Mouse (Mus musculus) MEL (cell line): ENCODE measurements at regions not wholly inside any gene's neighbourhood (a gene's known extent, or its start where the extent isn't known, plus 50 kb on each side); places are given as distances from the start of the nearest gene placed in this dataset.

ENCODE experiments used
- CTCF ChIP-seq, 3 experiments: IDR thresholded peaks in 2 of 3; conservative IDR thresholded peaks in 1 of 3; 2 replicates each; pipeline ENCODE4 v1.5.1; 2011 to 2012; ENCODE audit warnings: low read length in 3 of 3, low read depth in 2 of 3, mild to moderate bottlenecking in 2 of 3, improper control_type of control experiment in 1 of 3, inconsistent platforms in 1 of 3, mixed read lengths in 1 of 3, moderate library complexity in 1 of 3; ENCODE audit not compliant: control insufficient read depth in 1 of 3, insufficient read depth in 1 of 3, poor library complexity in 1 of 3, severe bottlenecking in 1 of 3
- ELF1 ChIP-seq: IDR thresholded peaks from 2 replicates; pipeline ENCODE4 v1.6.1; 2014; ENCODE audit warnings: low read depth, mild to moderate bottlenecking, inconsistent platforms, low read length, improper control_type of control experiment, moderate library complexity
- EP300 ChIP-seq, 2 experiments: IDR thresholded peaks; 2 replicates each; pipeline ENCODE4 v1.6.1; 2011; ENCODE audit warnings: improper control_type of control experiment in 2 of 2, low read length in 2 of 2, low read depth in 1 of 2, mild to moderate bottlenecking in 1 of 2
- MAFK ChIP-seq: IDR thresholded peaks from 2 replicates; pipeline ENCODE4 v1.6.1; 2011; ENCODE audit warnings: low read depth, mild to moderate bottlenecking, low read length, improper control_type of control experiment, borderline replicate concordance
- MAX ChIP-seq: IDR thresholded peaks from 2 replicates; pipeline ENCODE4 v1.6.1; 2011; ENCODE audit warnings: low read length, improper control_type of control experiment
- MYC ChIP-seq: IDR thresholded peaks from 2 replicates; pipeline ENCODE4 v1.6.1; 2011; ENCODE audit warnings: low read depth, mild to moderate bottlenecking, low read length, improper control_type of control experiment, moderate library complexity
- POLR2A ChIP-seq, 2 experiments: IDR thresholded peaks; 2 replicates each; pipeline ENCODE4 v1.6.1; 2011 to 2012; ENCODE audit warnings: low read length in 2 of 2, mild to moderate bottlenecking in 2 of 2, control low read depth in 1 of 2, improper control_type of control experiment in 1 of 2, low read depth in 1 of 2, moderate library complexity in 1 of 2; ENCODE audit not compliant: control insufficient read depth in 1 of 2, insufficient read depth in 1 of 2, poor library complexity in 1 of 2
- ZKSCAN1 ChIP-seq: IDR thresholded peaks from 2 replicates; pipeline ENCODE4 v1.6.1; 2012; ENCODE audit warnings: low read depth, mild to moderate bottlenecking, inconsistent platforms, low read length, improper control_type of control experiment, moderate library complexity

DNA sequence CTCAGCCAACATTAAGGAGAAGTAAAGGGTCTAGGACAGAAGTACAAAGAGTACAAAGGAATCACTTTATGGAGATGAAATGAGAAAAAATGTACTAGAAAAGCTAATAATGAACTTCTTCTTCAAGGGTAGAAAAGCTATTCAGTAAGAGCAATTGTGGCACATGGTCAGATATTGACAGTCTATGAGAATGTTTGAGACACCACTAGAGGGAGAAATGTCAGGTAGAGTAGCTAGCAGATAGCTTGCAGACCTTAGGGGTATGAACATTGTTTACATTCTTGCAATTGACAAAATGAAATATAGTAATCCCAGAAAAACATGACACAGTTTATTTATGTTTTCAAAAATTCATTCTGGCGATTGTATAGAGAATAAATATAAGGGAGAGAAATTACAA is 1066.2 kb upstream of the Sel1l start:
- TF ChIP-seq CTCF (IDR thresholded peaks at IDR 0.05 in 2 of 3, conservative IDR thresholded peaks at IDR 0.05 in 1 of 3; ENCODE audit: control insufficient read depth in 1 of 3, insufficient read depth in 1 of 3, low read depth in 2 of 3, low read length in 3 of 3, poor library complexity in 1 of 3, severe bottlenecking in 1 of 3), result no peak
- TF ChIP-seq POLR2A (IDR thresholded peaks at IDR 0.05; ENCODE audit: control insufficient read depth in 1 of 2, insufficient read depth in 1 of 2, low read depth in 1 of 2, low read length in 2 of 2, poor library complexity in 1 of 2), result no peak
- TF ChIP-seq MYC, result no peak
- no peak for TF ChIP-seq MAX
- no peak for TF ChIP-seq EP300 (IDR thresholded peaks at IDR 0.05; ENCODE audit: low read depth in 1 of 2, low read length in 2 of 2)
- no peak for TF ChIP-seq MAFK
- TF ChIP-seq ELF1, result no peak
- no peak for TF ChIP-seq ZKSCAN1
